Mouse (Mus musculus): ENCODE data around the gene Vps51.

DNA sequence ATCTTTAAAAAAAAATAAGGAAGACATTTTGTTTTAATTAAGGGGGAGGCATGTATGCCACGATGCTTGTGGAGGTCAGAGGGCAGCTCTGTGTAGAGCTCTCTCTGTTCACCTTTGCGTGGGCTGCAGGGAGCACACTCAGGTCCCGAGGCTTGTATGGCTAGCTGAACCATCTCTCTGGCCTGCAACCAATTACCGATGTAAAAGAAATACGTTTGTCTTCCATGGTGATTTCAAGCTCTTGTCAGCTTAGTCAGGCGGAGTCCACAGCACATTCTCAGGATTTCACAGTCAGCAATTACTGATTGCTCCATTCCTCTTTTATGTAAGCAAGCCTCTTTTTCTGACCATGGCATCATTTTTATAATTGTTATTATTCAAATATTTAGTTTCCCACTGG lies 24.2 kb upstream of the Vps51 start:
- no peak for TF ChIP-seq POLR2A (IDR thresholded peaks at IDR 0.05; ENCODE audit: insufficient read depth, low read length)
- TF ChIP-seq CTCF (IDR thresholded peaks at IDR 0.05; ENCODE audit: low read depth, low read length) = no peak
- TF ChIP-seq EP300 (IDR thresholded peaks at IDR 0.05; ENCODE audit: insufficient read depth, low read depth, low read length) = no peak

Data from ES-Bruce4 (cell line).